Mouse (Mus musculus) regulatory T cell (primary cell): ENCODE measurements around the gene Cnr2.

Experiments used
- in situ Hi-C: fragments of 300-600 bp; cut with MboI, MseI; formaldehyde crosslinking; loops from one replicate; pipeline ENCODE4 v1.15.1; 2025; ENCODE audit warnings: high pct_unique_total_duplicates

The Cnr2 gene

GRCm38 (mm10) chr4:135895071-135895571, at the start of gene Cnr2:
TSS of gene Cnr2 (plus strand) at chr4:135895394.
- in situ Hi-C loops: no loop called here

DNA sequence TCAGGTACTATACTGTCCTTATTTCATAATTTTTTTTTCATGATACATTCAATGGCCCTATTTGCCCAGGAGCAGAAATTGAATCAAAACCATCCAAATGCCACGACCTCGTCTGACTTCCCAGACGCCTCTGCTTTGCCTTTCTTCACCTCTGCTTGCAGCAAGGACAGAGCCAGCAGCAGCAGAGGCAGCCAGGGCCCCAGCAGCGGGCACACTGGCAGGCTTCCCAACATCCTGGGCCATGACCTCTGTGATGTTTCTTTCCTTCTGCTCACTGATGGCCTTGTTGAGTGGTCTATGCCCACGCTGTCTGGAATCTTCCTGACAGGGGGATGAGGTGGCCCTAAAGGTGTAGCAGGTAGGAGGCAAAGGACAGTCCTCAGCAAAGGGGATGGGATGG, 47.6 kb upstream of the Cnr2 start:
- in situ Hi-C loops: no loop called here

GRCm38 (mm10) chr4:135850411-135851095, 44.6 kb upstream of the Cnr2 start:
- in situ Hi-C loops: loop anchor here (10.0 kb wide), 1 partner anchor 436 kb away; no protein-coding TSS in a partner anchor

GRCm38 (mm10) chr4:135851942-135852341, 43.3 kb upstream of the Cnr2 start:
- in situ Hi-C loops: loop anchor here (10.0 kb wide), 1 partner anchor 437 kb away; no protein-coding TSS in a partner anchor

GRCm38 (mm10) chr4:135853987-135854546, 41.1 kb upstream of the Cnr2 start:
- in situ Hi-C loops: loop anchor here (10.0 kb wide), 1 partner anchor 439 kb away; no protein-coding TSS in a partner anchor

- in situ Hi-C loops: loop anchor here (10.0 kb wide), 1 partner anchor 440 kb away; no protein-coding TSS in a partner anchor
These were observed 40.6 kb upstream of the Cnr2 start for GRCm38 (mm10) chr4:135854630-135855029.

DNA sequence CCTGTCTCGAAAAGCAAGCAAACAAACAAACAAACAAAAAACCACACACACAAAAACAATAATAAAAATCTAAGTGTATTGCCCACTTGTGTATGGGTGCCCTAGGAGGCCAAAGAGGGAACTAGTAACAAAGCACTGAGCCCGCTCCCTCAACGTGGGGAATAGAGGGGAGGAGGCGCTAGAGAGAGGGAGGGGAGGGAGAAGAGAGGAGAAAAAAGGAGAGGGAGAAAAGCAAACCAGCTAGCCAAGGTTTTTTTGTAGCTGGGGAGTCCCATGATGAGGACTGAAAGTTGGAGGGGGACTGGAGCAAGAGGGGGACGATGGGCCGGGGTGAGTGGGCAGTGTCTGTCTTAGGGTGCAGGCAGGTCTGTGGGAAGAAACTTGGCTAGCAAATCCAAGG, 40.1 kb upstream of the Cnr2 start:
- in situ Hi-C loops: loop anchor here (10.0 kb wide), 1 partner anchor 440 kb away; no protein-coding TSS in a partner anchor

DNA sequence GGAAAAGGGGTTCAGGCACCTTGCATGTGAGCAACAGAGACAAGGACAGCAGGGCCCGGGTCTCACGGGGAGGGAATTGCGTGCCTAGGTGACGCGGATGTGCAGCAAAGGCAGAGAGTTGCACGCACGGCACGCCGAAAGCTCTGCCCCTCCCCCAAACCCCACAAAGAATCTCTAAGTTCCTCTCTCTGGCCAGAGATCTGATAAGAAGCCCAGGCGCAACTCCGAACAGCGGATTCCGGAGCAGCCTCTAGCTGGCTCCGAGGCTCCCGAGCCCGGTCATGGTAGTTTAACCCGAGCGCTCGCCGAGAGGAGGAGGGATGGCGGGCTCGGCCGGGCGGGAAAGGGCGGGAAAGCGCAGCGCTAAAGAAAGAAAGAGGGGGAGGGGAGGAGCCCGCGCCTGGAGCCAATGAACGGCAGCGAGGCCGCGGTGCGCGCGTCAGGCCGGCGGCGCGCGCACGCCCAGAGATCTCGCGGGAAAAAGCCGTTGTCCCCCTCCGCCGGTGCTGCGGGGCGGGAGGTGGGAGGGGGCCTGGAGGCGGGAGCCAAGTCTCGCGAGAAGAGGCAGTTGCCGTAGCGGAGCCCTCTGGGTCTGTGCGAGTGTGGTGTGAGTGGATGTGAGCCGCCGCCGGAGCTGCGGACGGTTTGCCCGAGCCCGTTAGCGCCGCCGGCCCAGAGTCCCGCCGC, 39.5 kb upstream of the Cnr2 start, which contains the start of gene Srsf10:
Gene Srsf10, plus strand, starts transcription at position 212 of the 687 bp plus-strand sequence.
- in situ Hi-C loops: loop anchor here (10.0 kb wide), 1 partner anchor 441 kb away; no protein-coding TSS in a partner anchor

- in situ Hi-C loops: loop anchor here (10.0 kb wide), 1 partner anchor 442 kb away; no protein-coding TSS in a partner anchor
These were observed 38.7 kb upstream of the Cnr2 start for GRCm38 (mm10) chr4:135856223-135857091.

DNA sequence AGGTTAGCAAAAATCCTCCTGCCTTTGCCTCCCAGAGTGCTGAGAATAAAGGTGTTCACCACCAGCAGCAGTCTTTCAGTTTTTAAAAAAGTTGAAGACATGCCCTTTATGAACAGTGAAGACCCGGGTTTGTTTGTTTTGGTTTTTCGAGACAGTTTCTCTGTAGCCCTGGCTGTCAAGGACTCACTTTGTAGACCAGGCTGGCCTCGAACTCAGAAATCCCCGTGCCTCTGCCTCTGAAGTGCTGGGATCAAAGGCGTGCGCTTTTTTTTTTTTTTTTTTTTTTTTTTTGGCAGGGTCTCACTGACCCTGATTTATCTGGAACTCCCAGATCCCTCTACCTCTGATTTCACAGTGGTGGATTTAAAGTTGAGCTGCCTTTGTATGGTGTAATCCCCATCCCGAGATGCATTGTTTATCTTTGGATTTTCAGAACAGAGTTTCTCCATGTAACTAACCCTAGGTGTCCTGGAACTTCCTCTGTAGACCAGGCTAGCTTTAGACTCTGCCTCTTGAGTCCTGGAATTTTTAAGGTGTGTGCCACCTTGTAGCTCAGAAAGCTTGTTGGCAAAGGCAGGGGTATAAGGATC, 37.5 kb upstream of the Cnr2 start:
- in situ Hi-C loops: loop anchor here (10.0 kb wide), 1 partner anchor 443 kb away; no protein-coding TSS in a partner anchor

DNA sequence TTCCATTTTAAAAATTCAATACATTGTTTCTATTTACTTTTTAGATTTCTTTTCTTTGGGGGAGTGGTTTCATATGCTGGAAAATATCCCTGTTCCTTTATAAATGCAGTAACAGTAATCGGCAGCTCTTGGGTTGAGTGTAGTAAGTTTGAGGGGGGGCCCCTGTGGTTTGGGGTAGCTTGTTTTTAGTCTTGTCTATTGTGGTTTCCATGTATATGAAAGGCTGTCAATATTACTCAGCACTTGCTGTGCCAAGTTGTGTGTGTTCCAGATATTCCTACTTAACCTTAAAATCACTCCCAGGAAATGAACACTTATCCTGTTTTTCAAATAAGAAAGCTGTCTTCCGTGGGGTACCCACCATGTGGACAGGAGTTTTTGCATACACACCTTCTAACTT, 26.2 kb upstream of the Cnr2 start:
- in situ Hi-C loops: no loop called here

DNA sequence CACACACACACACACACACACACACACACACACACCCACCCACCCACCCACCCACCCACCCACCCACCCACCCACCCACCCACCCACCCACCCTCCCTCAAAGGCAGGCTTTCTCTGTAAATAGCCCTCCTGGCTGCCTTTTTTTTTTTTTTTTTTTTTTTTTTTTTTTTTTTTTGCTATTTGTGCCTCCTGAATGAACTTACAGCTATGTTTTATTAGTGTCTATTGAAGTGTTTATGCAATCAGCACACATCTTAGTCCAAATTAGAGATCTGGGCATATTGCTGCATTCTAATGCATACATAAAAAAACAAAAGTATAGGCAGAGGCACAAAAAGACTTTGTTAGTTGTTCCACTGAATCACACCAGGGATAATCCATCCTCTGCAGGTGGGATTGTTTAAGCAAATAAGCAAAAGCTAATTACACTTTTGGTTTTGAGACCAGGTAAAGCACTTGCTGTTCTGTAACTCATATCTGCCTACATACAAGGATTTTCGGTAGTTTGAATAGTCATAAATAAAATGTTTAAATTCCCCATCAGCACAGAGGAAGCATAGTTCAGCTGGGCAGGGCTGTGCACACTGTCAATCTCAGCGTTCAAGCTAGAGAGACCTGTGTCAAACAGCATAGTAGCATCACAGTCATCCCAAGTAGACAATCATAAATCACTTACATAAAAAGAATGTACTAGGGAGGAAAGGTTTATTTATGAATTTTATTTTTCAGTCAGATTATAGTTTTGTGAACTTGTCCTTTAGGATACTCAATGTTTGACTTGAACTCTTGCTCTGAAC, 24.8 kb upstream of the Cnr2 start:
- in situ Hi-C loops: no loop called here

DNA sequence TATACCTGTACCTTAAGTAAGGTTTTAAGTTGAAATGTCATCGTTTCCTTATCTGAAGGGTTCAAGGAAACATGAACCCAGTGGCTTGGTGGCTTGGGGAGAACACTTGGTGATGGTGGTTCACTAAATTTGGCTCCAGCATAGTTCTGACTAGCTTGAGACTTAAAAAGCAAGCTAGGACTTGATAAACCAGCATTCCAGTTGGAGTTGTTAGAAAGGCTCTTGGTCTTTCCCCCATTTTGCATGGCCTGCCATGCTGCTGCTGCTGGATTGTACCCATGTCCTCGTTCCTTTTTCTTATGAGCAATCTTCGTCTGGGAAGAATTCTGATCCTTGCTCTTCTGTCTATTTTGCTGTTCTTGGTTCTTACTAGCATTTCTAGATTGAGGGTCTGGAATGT, 23.2 kb upstream of the Cnr2 start:
- in situ Hi-C loops: no loop called here

- in situ Hi-C loops: no loop called here
These were observed 22.4 kb upstream of the Cnr2 start for GRCm38 (mm10) chr4:135872589-135873391.

DNA sequence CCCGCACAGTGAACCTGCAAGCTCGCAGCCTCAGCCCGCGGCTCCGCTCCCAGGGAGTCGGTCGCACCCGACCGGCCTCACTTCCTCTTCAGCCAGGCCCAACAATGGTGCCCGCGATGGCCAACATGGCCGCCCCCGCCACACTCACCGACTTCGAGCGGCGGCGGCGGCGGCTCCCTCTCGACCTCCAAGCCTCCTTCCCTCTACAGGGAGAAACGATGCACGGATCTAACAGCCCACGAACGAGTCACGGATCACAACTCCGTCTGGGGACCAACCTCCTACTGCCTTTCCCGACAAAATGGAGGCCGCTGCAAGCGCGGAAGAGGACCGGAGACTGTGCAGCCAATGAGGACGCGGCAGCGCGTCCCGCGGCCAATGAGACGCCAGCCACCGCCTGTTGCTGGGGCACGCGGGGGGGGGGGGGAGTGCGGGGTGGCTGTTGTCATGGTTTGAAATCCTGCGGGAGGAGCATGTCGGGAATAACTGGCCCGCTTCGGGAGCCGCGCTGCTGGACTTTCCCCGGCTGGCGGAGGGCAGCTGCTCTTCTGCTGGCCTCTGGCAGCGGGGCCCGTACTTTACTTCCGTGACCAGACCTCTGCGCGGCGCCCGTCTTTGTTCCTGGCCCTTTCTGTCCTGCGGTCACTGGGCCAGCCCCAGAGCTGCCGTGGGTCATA, 21.5 kb upstream of the Cnr2 start, which contains the start of gene Pnrc2:
Gene Pnrc2, minus strand, starts transcription at position 325 of the 677 bp plus-strand sequence.
- in situ Hi-C loops: no loop called here

DNA sequence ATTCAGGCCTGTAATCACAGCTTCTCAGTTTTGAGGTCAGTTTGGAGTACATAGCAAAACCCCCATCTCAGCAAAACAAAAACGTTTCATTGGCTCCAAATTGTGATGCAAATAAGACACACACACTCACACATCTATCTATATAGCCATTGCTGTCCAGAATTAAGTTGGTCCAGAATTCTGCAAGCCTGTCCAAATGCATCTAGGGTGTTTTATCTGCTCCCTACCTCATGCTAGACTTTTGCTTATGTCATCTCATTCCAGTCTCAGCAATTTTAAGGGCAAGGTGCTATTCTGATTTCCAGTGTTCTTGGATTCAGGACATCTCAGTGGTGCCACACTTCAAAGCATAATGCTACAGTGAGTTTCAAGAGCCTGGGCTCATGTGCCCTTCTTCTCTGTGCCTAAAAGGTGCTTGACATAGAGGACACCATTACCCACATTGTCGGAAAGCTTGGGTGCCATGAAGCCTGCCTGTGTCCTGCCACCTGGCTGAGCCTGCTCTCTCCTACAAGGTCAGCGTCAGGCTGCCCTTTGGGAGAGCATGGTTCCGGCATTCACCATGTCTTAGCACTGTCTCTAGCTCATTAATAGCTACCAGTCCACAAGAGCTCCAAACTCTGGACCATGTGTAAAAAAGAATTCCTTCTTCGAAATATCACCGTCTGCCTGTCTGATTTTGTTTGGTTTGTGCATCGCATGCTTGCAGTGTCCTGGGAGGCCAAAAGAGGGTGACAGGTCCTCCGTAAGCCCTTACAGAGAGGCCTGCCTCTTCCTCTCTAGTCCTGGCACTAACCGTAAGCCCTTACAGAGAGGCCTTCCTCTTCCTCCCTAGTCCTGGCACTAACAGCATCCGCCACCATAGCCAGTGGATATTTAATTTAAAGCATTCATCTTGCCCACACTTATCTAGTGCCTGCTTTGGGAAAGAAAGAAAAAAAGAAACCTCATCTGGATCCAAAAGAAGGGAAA, 20.3 kb upstream of the Cnr2 start:
- in situ Hi-C loops: no loop called here

GRCm38 (mm10) chr4:135875546-135875945, 19.6 kb upstream of the Cnr2 start:
- in situ Hi-C loops: no loop called here
